Mouse (Mus musculus): Measurements from ENCODE around the gene Rnf168. TPM values are rescaled to one million over a fixed set of nuclear protein-coding genes. Genes with fewer than 3 reads are reported as not detected.
A peak's percentile ranks its signal among the peaks of the same experiment; 100 is the strongest.

Rnf168 gene
- total RNA-seq, 2 experiments from 2014 or later, result 9.8 to 10.5 TPM

GRCm38 (mm10) chr16:32312859-32313258 is 35.6 kb downstream of the Rnf168 start:
- DNase-seq, result no peak

DNA sequence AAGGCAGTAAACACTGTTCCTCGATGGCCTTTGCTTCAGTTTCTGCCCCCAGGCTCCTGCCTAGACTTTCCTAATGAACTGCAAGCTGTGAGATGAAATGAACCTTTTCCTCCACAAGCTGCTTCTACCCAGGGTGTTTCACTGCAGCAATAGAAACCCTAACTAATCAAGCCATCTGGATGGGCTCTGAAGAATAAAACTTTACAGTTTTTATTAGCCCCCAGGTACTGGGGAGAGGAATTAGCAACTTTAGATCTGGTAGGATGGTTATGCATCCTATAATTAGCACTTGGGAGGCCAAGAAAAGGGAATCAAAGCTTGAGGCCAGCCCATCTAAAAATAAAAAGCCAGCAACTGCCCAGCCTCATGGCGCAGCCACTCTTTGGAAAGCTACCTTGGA is 39.3 kb downstream of the Rnf168 start:
- no peak for DNase-seq

- DNase-seq, result no peak
Measured at GRCm38 (mm10) chr16:32323953-32324352, 46.7 kb downstream of the Rnf168 start.

GRCm38 (mm10) chr16:32330876-32331670 is 53.8 kb downstream of the Rnf168 start:
- DNase-seq, result no peak

DNA sequence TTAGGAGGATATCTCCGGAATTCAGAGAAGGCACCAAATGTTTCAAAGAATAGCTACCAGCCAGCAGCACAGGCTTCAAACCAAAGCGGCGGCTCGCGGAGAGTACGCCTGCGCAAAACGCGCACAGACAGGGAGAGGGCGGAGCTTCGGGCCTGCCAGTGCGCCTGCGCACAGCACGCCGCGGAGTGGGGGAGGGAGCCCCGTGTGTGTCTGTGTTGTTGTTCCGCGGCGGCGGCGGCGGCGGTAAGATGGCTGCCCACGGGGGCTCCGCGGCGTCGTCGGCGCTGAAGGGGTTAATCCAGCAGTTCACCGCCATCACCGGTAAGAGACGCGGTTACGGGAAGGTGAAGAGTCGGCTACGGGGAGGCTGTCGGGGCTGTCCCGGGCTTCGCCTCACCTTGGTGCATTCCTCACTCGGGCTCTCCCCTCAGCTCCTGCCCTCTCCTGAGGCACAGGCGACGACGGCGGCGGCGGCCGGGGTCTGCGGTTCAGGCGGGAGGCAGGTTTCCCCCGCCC is 54.8 kb downstream of the Rnf168 start, which contains the start of gene Ubxn7:
Gene Ubxn7 (plus strand): TSS at position 218 of the 516 bp plus-strand sequence.
- peak; percentile 96 for DNase-seq

DNA sequence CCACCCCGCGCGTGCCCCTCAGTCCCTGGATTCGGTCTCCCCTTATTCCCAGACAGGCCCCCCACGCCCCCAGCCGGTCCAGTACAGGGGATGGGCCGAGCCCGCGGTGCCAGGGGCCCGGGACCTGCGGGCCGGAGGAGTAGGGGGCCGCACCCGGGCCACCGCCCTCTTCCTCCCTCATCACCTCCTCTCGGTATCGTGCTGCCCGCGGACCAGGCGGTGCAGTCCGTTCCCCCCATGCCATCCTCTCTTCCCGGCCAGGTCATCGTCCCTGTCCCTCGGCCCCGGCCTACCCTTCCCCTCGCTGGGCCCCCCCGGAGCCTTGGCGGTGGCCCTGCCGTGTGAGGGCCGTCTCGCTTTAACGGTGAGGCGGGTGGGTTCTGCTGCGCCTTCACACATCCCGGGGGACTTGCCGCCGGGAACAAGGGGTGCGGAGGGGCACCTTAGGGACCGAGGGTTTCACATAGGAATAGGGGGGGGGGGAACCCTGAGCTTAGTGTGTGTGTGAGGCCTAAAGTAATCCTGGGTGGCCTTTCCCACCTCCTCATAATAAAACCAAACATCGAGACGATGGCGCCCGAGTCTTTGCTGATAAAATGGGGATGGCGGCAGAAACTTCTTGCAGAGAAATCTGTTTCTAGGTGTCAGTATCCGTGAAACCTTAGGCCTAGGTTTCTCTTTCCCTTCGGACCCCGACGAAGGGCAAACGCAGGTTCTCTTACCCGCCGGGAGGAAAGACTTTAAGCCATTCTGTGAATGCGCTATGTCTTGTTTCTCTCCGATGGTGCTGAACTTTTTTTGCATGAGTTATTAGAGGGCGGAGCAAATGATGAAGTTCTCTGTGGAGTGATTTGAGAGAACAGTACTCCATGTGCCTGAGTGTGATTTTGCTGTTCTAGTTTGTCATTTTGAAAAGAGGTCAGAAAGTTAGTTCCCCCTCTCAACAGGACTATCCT is 55.6 kb downstream of the Rnf168 start:
- DNase-seq, result peak; percentile 23

DNA sequence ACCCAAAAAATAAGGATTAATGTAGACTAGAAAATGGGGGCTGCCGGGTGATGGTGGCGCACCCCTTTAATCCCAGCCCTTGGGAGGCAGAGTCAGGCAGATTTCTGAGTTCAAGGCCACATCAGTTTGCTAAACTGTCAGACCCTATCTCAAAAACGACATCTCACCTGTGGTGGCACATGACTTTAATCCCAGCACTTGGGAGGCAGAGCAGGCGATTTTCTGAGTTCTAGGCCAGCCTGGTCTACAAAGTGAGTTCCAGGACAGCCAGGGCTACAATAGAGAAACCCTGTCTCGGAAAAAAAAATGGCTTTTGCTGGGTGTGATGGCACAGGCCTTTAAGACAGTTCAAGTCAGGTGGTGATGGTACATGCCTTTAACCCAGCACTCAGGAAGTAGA is 57.9 kb downstream of the Rnf168 start:
- no peak for DNase-seq

- DNase-seq, result no peak
Measured at GRCm38 (mm10) chr16:32336026-32336780, 58.9 kb downstream of the Rnf168 start.

- no peak for DNase-seq
Measured at GRCm38 (mm10) chr16:32337001-32337400, 59.7 kb downstream of the Rnf168 start.

GRCm38 (mm10) chr16:32340451-32340850 is 63.2 kb downstream of the Rnf168 start:
- DNase-seq, result no peak

DNA sequence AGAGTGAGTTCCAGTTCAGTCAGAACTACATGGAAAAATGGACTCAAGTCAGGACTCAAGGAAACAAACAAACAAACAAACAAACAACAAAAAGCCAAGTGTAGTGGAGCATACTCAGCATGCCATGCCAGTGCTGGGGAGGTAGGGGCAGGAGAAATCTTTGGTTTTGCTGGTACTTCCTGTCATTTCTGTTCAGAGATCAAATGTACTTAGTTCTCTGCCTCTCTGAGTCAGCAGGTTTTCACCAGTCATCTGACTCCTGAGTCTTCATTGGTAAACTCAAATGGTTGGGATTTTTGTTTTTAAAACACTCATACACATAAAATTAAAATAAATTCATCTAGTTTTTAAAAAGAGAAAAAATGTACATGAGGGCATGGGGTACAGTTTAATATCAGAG is 68.3 kb downstream of the Rnf168 start:
- no peak for DNase-seq

DNA sequence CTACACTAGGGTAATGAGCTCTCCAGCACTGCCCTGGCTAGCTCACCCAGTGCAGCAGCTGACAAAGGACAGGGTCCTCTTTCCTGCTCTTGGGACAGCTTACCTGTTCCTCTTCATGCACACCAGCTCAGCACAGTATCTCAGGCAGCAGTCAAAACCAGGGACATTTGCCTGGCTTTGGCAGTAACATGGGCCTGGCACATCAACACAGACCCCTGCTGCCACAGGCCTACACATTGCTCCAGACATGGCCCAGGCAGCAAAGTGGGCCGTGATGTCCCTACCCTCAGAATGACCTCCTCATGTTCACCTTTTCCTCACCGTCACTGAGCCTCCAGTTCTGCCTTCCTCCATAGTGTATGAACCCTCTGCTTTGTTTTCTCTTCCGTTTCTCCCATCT is 73.5 kb downstream of the Rnf168 start:
- DNase-seq, result no peak

Small RNAs within 50 kb of the gene (microRNA-seq; reads per million reads assigned to microRNA genes)
- gene Mir1946a (ENCODE audit: borderline replicate concordance in 2 of 2), result 0 reads per million in 2 experiments

Other genes with a start within 250 kb of the Rnf168 start
- gene Pak2, start 198.1 kb upstream of the Rnf168 start, total RNA-seq (2021), result 10 to 100 TPM; 13.8 to 14.7 TPM
- gene Pigx, start 177.7 kb upstream of the Rnf168 start, total RNA-seq (2021), result 10 to 100 TPM; 12.6 to 14.0 TPM
- gene Cep19, start 177.7 kb upstream of the Rnf168 start, total RNA-seq (2021), result 1 to 10 TPM; 7.7 to 7.9 TPM
- 1 to 10 TPM; 1.9 to 2.5 TPM for gene Nrros, start 111.9 kb upstream of the Rnf168 start, total RNA-seq (2021)
- not detected for gene Bex6, start 97.6 kb upstream of the Rnf168 start, total RNA-seq (2021)
- 10 to 100 TPM; 13.8 to 13.9 TPM for gene Fbxo45, start 30.3 kb upstream of the Rnf168 start, total RNA-seq (2021)
- 1 to 10 TPM; 5.2 TPM for gene Wdr53, start 30.2 kb upstream of the Rnf168 start, total RNA-seq (2021)
- 10 to 100 TPM; 48.0 to 55.0 TPM for gene Smco1, start 6.0 kb upstream of the Rnf168 start, total RNA-seq (2021)
- 10 to 100 TPM; 13.0 to 16.2 TPM for gene Ubxn7, start 54.8 kb downstream of the Rnf168 start, total RNA-seq (2021)
- gene Tm4sf19, start 123.0 kb downstream of the Rnf168 start, total RNA-seq (2021), result not detected
- gene Tctex1d2, start 142.2 kb downstream of the Rnf168 start, total RNA-seq (2021), result 1 to 10 TPM; 4.1 to 4.3 TPM
- 100 to 1,000 TPM in 1 of 2 experiments, 10 to 100 TPM in 1; 95.5 to 104 TPM for gene Pcyt1a, start 153.5 kb downstream of the Rnf168 start, total RNA-seq (2021)
- not detected for gene Slc51a, start 210.4 kb downstream of the Rnf168 start, total RNA-seq (2021)
- not detected for gene Zdhhc19, start 218.8 kb downstream of the Rnf168 start, total RNA-seq (2021)

Measured in gastrocnemius, postnatal 25 days (tissue).